Mouse (Mus musculus): ENCODE data around the gene Wdr26.

Wdr26 gene

DNA sequence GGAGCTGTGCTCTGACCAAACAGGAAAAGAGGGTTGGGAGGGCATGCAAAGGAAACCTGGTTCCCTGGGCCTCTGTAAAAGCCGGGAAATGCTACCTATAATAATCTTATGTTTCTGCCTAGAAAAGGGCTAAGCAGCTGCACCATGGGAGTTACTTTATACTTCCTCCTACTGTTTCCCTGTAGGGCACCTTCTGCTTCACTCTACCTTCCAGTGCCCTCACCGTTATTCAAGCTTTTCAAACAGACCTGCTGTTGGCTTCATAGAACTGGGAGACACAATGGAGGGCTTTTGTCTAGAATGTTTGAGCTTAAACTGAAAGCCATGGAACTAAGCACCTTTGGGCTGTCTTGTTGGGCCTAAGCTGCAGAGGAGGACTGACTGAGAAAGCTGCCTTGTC is 44.0 kb downstream of the Wdr26 start:
- no peak for DNase-seq (ENCODE audit: low spot score in 2 of 2)

DNA sequence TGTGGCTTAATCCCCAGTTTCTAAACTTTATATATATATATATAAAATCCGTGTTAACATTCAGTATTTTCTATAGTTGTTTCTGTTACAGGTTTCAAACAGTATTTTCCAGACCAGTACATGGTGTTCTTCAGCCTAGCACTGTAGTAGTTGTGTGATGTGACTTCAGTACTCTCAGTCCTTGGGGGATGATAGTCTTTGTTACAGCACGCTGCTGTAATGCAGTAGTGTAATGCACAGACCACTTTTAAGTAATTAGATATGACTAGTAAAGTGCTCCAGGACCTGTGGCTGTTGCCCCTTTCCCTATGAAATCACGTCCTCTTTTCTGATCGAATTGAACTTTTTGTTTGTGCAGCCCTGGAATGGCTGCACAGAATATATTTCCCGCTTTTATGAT is 60.3 kb downstream of the Wdr26 start:
- DNase-seq (ENCODE audit: low spot score in 2 of 2), result no peak

DNA sequence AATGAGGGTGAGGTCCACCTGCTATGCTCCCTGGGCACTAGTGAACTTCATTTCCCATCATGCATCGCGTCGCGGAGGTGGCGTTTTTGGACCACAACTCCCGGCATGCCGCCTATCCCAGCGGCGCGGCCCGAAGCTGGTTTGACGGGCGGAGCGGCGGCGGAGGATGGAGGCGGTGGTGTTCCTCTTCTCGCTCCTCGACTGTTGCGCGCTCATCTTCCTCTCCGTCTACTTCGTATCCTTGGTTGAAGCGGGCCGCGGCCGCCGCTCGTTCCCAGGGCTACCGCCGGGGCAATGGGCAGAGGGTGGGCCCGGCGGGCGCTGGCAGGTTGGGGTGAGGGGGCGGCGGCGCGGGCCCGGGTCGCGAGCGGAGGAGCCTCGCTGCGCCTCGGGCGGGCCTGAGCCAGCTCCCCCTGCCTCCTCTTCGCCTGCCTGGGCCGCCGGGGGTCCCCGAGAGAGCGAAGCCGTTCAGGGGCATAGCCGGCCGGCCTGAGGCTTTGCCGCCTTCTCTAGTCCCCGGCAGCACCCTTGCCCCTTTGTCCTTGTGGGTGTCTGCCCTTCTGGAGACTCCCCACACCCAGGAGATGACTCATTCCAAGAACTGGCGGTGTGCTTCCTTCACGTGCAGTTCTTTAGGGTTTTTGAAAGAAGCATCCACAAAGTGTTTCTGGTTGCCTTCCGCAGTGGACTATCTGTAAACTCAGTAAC is 60.8 kb downstream of the Wdr26 start:
- peak; percentile 83 to 92 for DNase-seq (ENCODE audit: low spot score in 2 of 2)

DNA sequence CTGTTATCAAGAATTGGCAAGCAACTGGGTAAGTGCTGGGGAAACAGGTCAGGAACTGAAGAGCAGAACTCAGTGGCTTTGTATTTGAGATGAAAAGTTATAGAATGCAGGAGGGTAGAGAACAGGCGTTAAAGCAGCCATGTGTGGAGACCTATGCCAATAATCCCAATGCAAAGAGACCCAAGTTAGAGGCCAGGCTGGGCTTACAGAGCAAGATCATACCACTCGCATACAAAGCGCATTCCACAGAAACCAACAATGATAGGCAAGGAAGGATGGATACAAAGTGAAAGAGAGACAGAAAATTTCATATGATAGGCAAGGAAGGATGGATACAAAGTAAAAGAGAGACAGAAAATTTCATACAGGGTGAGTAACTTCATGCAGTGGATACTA is 61.4 kb downstream of the Wdr26 start:
- no peak for DNase-seq (ENCODE audit: low spot score in 2 of 2)

DNA sequence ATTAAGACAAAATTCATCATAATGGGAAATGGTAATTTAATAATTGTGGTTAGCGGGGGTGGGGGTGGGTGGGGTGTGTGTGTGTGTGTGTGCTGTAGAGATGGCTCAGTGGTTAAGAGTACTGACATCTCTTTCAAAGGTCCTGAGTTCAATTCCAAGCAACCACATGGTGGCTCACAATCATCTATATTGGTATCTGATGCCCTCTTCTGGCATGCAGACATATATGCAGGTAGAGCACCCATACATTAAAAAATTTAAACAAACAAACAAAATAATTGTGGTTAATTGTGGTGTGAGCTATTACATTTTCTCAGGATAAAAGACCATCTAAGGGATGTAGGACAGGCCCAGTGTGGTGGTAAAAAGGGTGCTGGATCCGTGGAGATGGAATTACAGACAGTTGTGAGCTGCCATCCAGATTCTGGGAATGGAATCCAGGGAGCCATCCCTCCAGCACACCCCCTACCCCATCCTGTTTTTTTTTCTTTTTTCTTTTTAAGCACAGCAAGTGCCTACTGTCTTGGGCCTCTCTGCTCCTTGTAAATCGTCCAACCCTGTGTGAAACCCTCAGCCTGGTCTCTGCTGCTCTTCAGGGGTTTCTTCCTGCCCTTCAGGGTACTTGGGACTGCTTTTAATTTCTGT is 62.3 kb downstream of the Wdr26 start:
- no peak for DNase-seq (ENCODE audit: low spot score in 2 of 2)

DNA sequence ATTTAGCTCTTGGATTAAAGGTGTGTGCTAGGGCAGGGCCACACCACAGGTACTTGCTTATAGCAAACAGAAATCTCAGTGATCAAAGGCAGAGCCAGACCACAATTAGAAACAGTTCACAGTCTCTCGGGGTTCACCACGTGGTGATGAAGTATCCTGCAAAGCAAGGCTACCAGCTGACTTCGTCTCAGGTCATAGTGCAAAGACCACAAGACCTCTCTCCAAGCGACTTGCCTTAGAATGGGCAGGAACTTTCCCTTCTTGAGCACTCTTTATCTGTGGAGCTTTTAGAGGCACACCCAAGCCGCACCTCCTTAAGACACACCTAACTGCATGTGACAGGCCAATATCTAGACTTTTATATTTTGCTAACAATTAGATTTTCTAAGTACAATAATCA is 63.3 kb downstream of the Wdr26 start:
- no peak for DNase-seq (ENCODE audit: low spot score in 2 of 2)

DNA sequence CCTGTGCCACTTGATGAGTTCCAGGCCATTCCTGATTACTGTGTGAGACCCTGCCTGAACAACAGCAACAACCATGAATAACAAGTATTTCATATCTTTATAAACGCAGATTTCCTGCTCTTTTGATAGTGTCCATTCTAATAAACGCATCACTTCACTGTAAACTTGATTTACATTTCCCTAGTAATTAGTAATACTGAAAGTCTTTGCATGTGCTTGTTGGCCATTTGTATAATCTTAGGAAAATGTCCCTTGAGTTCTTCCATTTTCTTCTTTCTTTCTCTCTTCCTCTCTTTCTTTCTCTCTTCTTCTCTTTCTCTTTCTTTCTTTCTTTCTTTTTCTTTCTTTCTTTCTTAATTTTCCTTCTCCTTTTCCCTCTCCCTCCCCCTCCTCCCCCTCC is 65.6 kb downstream of the Wdr26 start:
- DNase-seq (ENCODE audit: low spot score in 2 of 2), result no peak

DNA sequence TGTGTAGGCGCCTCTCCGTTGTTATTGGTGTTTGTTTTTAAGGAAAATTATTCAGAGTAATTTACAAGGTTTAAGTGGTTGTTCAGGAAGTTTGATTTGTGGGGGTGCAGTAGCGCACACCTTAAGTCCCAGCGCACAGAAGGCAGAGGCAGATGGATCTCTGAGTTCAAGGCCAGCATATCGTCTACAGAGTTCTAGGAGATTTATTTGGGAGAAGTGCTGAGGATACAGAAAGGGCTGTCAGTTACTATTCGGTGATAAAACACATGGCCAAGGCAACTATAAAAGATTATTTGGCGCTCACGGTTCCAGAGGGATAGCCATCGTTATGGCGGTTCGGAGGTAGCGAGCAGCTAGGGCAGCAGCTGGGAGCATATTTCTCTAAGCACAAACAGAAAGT is 66.8 kb downstream of the Wdr26 start:
- DNase-seq (ENCODE audit: low spot score in 2 of 2), result no peak

DNA sequence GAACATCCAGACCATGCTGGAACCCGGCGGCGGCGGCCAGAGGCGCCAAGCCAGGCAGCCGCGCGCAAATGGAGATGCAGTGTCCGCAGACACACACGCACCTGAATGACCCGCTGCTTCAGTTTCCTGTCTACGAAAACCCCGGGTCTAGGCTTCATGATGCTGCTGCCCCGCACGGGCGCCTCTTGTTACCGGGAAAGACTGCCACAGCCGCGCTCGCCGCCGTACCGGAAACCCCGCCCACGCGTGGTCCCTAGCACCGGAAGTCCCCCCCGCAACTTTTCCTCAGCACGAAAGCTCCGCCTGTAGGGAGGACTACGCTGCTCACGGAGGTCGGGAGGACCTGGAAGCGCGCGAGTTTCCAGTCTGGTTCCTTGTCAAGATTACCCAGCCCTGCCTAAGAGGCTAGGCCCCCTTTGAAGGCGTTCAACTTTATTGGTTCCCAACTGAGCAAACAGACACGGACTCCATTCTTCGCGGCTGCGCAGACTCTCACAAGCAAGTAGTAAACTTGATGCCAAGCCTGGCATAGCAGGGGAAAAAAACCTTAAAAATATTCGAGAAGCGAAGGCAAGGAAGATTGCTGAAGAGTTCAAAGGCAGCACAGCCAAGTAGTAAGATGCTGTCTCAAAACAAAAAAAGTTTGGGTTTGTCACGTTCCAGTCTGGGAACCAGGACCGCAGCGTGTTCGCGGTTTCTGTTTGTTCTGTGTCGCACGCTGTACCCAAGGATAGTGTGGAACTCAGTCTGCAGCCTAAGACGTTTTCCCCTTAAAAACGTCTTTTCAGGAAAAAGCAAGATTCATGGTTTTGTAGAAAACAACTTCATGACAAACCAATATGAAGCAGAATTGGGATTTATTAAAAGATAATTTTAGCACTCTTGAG is 67.6 kb downstream of the Wdr26 start, which contains the start of the genes Nvl and Cnih4:
TSS of gene Nvl (minus strand) at position 255 of the 887 bp plus-strand sequence.
TSS of gene Cnih4 (plus strand) at position 744 of the 887 bp plus-strand sequence.
- DNase-seq (ENCODE audit: low spot score in 2 of 2), result peak; percentile 85 to 92

DNA sequence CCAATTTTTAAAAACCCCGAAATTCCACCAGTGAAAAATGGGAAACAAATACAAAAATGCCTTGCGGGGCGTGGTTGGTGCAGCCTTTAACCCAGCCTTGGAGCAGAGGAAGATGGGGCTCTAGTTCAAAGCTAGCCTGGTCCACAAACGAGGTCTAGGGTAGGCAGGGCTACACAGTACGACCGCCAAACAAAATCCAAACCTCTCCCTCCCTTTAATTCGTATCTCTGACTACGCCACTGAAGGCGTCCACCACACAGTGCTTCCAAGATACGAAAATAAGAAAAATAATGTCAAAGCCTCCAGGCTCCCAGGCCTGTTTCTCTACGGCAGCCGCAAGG is 68.2 kb downstream of the Wdr26 start:
- peak; percentile 6 to 11 for DNase-seq (ENCODE audit: low spot score in 2 of 2)

DNA sequence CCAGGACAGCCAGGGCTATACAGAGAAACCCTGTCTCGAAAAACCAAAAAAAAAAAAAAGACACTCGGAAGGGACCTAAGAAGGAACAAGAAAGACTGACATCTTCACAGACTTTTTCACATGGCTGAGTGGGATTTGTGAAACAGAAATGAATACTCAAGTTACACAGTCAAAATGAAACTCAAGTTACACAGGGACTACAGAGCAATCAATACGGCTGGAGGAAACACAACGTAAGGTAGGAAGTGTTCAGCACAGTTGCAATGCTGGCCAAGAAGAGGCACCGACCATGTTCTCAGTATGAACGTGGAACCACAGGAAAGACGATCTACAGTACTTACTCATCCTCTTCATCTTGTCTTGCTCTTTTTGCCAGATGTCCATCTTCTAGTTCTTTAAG is 73.1 kb downstream of the Wdr26 start:
- DNase-seq (ENCODE audit: low spot score in 2 of 2), result no peak

DNA sequence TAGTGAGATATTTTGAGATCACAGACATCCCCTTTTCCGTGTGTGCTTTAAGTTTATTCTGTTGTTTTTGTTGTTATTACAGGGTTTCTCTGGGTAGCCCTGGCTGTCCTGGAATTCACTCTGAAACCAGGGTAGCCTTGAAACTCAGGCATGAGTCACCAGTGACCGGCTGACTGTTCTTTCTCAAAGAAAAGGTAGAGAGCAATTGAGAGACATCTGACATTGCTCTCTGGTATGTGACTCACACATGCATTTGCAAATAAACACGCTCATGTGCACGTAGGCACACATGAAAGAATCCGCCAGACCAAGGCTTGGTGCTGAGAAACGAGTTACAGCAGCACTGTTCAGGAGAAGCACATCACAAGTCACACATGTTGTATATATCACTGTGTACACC is 79.9 kb downstream of the Wdr26 start:
- no peak for DNase-seq (ENCODE audit: low spot score in 2 of 2)

DNA sequence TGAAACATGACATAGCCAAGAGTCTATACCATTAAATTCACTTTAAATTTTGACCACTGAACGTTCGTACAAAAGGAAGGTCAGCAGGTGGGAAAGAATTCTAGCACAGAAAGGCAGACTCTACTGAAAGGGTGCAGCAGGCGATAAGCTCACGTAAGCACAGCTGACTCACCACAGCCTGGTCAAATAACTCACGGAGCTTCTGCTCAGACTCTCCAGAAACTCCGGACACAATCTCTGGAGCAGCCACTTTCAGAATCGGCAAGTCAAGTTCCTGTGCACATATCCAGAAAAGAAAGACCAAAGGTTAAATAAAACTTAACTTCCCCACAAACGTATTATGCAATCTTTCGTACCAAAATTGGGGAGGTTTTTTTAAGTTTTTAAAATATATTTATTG is 85.0 kb downstream of the Wdr26 start:
- no peak for DNase-seq (ENCODE audit: low spot score in 2 of 2)

DNA sequence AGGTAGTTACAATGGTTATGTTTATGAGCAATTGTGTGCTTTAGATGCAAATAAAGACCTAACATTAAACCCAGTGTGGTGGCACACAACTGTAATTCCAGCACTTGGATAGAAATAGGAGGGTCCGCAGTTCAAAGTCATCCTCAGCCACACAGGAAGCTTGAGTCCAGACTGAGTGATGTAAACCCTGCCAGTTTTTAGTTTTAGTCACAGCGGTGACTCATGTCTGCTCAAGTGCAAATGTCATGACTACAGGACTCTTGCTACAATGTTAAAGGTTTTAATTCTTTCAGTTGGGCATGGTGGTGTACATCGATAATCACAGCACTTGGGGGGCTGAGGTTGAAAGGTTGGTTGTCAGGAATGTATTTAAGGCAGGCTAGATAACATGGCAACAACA is 85.9 kb downstream of the Wdr26 start:
- no peak for DNase-seq (ENCODE audit: low spot score in 2 of 2)

DNA sequence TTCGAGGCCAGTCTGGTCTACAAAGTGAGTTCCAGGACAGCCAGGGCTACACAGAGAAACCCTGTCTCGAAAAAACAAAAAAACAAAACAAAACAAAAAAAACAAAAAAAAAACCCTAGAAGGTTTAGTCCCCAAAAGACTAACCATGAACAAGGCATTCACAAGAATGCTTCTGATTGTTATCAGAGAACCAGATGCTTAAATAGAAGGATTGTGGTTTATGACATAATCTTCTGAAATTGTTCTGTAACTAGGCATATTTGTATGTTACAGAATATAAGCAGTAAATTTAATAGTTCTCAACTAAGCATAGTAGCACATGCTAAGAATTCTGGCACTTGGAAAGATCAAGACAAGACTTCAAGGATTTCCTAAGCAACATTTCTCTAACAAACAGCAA is 87.7 kb downstream of the Wdr26 start:
- DNase-seq (ENCODE audit: low spot score in 2 of 2), result no peak
